Mouse (Mus musculus): Measurements from ENCODE around the gene Itm2b. TPM values are rescaled to one million over a fixed set of nuclear protein-coding genes. Genes with fewer than 3 reads are reported as not detected.

Itm2b gene
- polyA plus RNA-seq, 1 experiment from 2014 or later = 405 TPM

- Histone ChIP-seq H3K4me1 (replicated peaks) (peaks cover 40% of the 10 kb centered on the region), H3K4me3 (replicated peaks) (no peak overlapping the region), H3K9ac (no peak overlapping the region), H3K9me3 (replicated peaks) (no peaks in the 10 kb centered on the region), H3K36me3 (peaks cover 68% of the 10 kb centered on the region), H3K27me3 (no peaks in the 10 kb centered on the region), H3K4me2 (no peak overlapping the region), H3K27ac (no peak overlapping the region)
- 90% methylated on average over 13 of the region's 13 CpGs for WGBS (ENCODE audit: insufficient replicate concordance)
- DNase-seq = no peak
- ATAC-seq (ENCODE audit: low read depth) = no peak
These were observed 16.1 kb downstream of the Itm2b start for GRCm38 (mm10) chr14:73368966-73369365.

- no peak for DNase-seq
- Histone ChIP-seq H3K9ac (no peak overlapping the region), H3K9me3 (replicated peaks) (no peaks in the 10 kb centered on the region), H3K27me3 (no peaks in the 10 kb centered on the region), H3K36me3 (peaks cover 72% of the 10 kb centered on the region), H3K4me3 (replicated peaks) (no peak overlapping the region), H3K4me2 (no peak overlapping the region), H3K4me1 (replicated peaks) (peaks cover 36% of the 10 kb centered on the region), H3K27ac (no peak overlapping the region)
- ATAC-seq (ENCODE audit: low read depth) = no peak
- 83% methylated on average over 13 of the region's 13 CpGs for WGBS (ENCODE audit: insufficient replicate concordance)
These were observed 16.9 kb downstream of the Itm2b start for GRCm38 (mm10) chr14:73368221-73368620.

GRCm38 (mm10) chr14:73366278-73366677 is 18.8 kb downstream of the Itm2b start:
- no peak overlapping the region for H3K4me2 ChIP-seq
- peaks cover 23% of the 10 kb centered on the region for H3K4me1 ChIP-seq (replicated peaks)
- no peak for ATAC-seq (ENCODE audit: low read depth)
- H3K9me3 ChIP-seq (replicated peaks) = no peaks in the 10 kb centered on the region
- no peak overlapping the region for H3K4me3 ChIP-seq (replicated peaks)
- peaks cover 82% of the 10 kb centered on the region for H3K36me3 ChIP-seq
- DNase-seq = no peak
- WGBS (ENCODE audit: insufficient replicate concordance) = 88% methylated on average over 11 of the region's 11 CpGs
- H3K9ac ChIP-seq = no peak overlapping the region
- H3K27me3 ChIP-seq = no peaks in the 10 kb centered on the region
- no peak overlapping the region for H3K27ac ChIP-seq

GRCm38 (mm10) chr14:73363782-73364181 is 21.3 kb downstream of the Itm2b start:
- H3K27ac ChIP-seq = no peak overlapping the region
- no peaks in the 10 kb centered on the region for H3K27me3 ChIP-seq
- no peak for ATAC-seq (ENCODE audit: low read depth)
- no peaks in the 10 kb centered on the region for H3K4me1 ChIP-seq (replicated peaks)
- no peak overlapping the region for H3K4me2 ChIP-seq
- no peaks in the 10 kb centered on the region for H3K9me3 ChIP-seq (replicated peaks)
- no peak overlapping the region for H3K9ac ChIP-seq
- H3K36me3 ChIP-seq = peaks cover 96% of the 10 kb centered on the region
- H3K4me3 ChIP-seq (replicated peaks) = no peak overlapping the region
- no peak for DNase-seq
- WGBS (ENCODE audit: insufficient replicate concordance) = 87% methylated on average over 11 of the region's 11 CpGs

GRCm38 (mm10) chr14:73354700-73355099 is 30.4 kb downstream of the Itm2b start:
- Histone ChIP-seq H3K36me3 (peaks cover 33% of the 10 kb centered on the region), H3K9me3 (replicated peaks) (no peaks in the 10 kb centered on the region), H3K4me1 (replicated peaks) (peaks cover 4% of the 10 kb centered on the region; the same call in 1 of the 2 replicates), H3K9ac (no peak overlapping the region), H3K4me3 (replicated peaks) (no peak overlapping the region), H3K4me2 (no peak overlapping the region), H3K27me3 (no peaks in the 10 kb centered on the region), H3K27ac (no peak overlapping the region)
- no peak for DNase-seq
- no peak for ATAC-seq (ENCODE audit: low read depth)
- 70% methylated on average over 8 of the region's 8 CpGs for WGBS (ENCODE audit: insufficient replicate concordance)

- ATAC-seq (ENCODE audit: low read depth) = no peak
- Histone ChIP-seq H3K4me1 (replicated peaks) (peaks cover 4% of the 10 kb centered on the region; the same call in 1 of the 2 replicates), H3K9ac (no peak overlapping the region), H3K36me3 (peaks cover 10% of the 10 kb centered on the region; the same call in 1 of the 2 replicates), H3K9me3 (replicated peaks) (no peaks in the 10 kb centered on the region), H3K4me2 (no peak overlapping the region), H3K4me3 (replicated peaks) (no peak overlapping the region), H3K27me3 (no peaks in the 10 kb centered on the region), H3K27ac (no peak overlapping the region)
- no peak for DNase-seq
- WGBS (ENCODE audit: insufficient replicate concordance) = 72% methylated on average over 5 of the region's 5 CpGs
These were observed 34.0 kb downstream of the Itm2b start for GRCm38 (mm10) chr14:73351118-73351517.

GRCm38 (mm10) chr14:73350029-73350428 is 35.1 kb downstream of the Itm2b start:
- H3K36me3 ChIP-seq = peaks cover 8% of the 10 kb centered on the region; the same call in 1 of the 2 replicates
- DNase-seq = no peak

GRCm38 (mm10) chr14:73349061-73349670 is 35.9 kb downstream of the Itm2b start:
- 54% methylated on average over 7 of the region's 7 CpGs for WGBS (ENCODE audit: insufficient replicate concordance)
- ATAC-seq (ENCODE audit: low read depth) (no peak), DNase-seq (no peak)

More at GRCm38 (mm10) chr14:73350029-73350428, 35.1 kb downstream of the Itm2b start:
- Histone ChIP-seq H3K27ac (no peak overlapping the region), H3K4me2 (no peak overlapping the region), H3K4me1 (replicated peaks) (peaks cover 4% of the 10 kb centered on the region; the same call in 1 of the 2 replicates), H3K27me3 (no peaks in the 10 kb centered on the region), H3K9me3 (replicated peaks) (no peaks in the 10 kb centered on the region), H3K9ac (no peak overlapping the region), H3K4me3 (replicated peaks) (no peak overlapping the region)
- ATAC-seq (ENCODE audit: low read depth) = no peak
- WGBS (ENCODE audit: insufficient replicate concordance) = 46% methylated on average over 1 of the region's 1 CpGs

GRCm38 (mm10) chr14:73347302-73347701 is 37.8 kb downstream of the Itm2b start:
- Histone ChIP-seq H3K9me3 (replicated peaks) (no peaks in the 10 kb centered on the region), H3K4me2 (no peak overlapping the region), H3K27ac (no peak overlapping the region), H3K4me1 (replicated peaks) (peaks cover 4% of the 10 kb centered on the region; the same call in 1 of the 2 replicates), H3K36me3 (peaks cover 4% of the 10 kb centered on the region; the same call in 1 of the 2 replicates), H3K4me3 (replicated peaks) (no peak overlapping the region), H3K9ac (no peak overlapping the region), H3K27me3 (no peaks in the 10 kb centered on the region)
- DNase-seq = no peak
- WGBS (ENCODE audit: insufficient replicate concordance) = 29% methylated on average over 9 of the region's 9 CpGs
- peak; percentile 47; the same call in 1 of the 2 replicates for ATAC-seq (ENCODE audit: low read depth)

More at GRCm38 (mm10) chr14:73349061-73349670, 35.9 kb downstream of the Itm2b start:
- H3K36me3 ChIP-seq = peaks cover 8% of the 10 kb centered on the region; the same call in 1 of the 2 replicates
- no peak overlapping the region for H3K4me2 ChIP-seq
- H3K9ac ChIP-seq = no peak overlapping the region
- no peak overlapping the region for H3K4me3 ChIP-seq (replicated peaks)
- H3K9me3 ChIP-seq (replicated peaks) = no peaks in the 10 kb centered on the region
- H3K4me1 ChIP-seq (replicated peaks) = peaks cover 4% of the 10 kb centered on the region; the same call in 1 of the 2 replicates
- no peaks in the 10 kb centered on the region for H3K27me3 ChIP-seq
- no peak overlapping the region for H3K27ac ChIP-seq

- WGBS (ENCODE audit: insufficient replicate concordance) = 81% methylated on average over 4 of the region's 4 CpGs
- ATAC-seq (ENCODE audit: low read depth) = no peak
- H3K4me3 ChIP-seq (replicated peaks) = no peak overlapping the region
These were observed 39.5 kb downstream of the Itm2b start for GRCm38 (mm10) chr14:73345614-73346013.

GRCm38 (mm10) chr14:73340051-73340755 is 44.9 kb downstream of the Itm2b start:
- H3K4me3 ChIP-seq (replicated peaks) = no peak overlapping the region
- no peak for DNase-seq
- no peak overlapping the region for H3K4me2 ChIP-seq
- H3K27ac ChIP-seq = no peak overlapping the region
- no peak overlapping the region for H3K9ac ChIP-seq
- H3K36me3 ChIP-seq = no peaks in the 10 kb centered on the region
- no peaks in the 10 kb centered on the region for H3K4me1 ChIP-seq (replicated peaks)
- no peak for ATAC-seq (ENCODE audit: low read depth)
- WGBS (ENCODE audit: insufficient replicate concordance) = 46% methylated on average over 6 of the region's 6 CpGs
- no peaks in the 10 kb centered on the region for H3K27me3 ChIP-seq
- H3K9me3 ChIP-seq (replicated peaks) = no peaks in the 10 kb centered on the region

More at GRCm38 (mm10) chr14:73345614-73346013, 39.5 kb downstream of the Itm2b start:
- peaks cover 4% of the 10 kb centered on the region; the same call in 1 of the 2 replicates for H3K36me3 ChIP-seq
- H3K9me3 ChIP-seq (replicated peaks) = no peaks in the 10 kb centered on the region
- H3K27me3 ChIP-seq = no peaks in the 10 kb centered on the region
- no peak for DNase-seq
- H3K4me2 ChIP-seq = no peak overlapping the region
- no peak overlapping the region for H3K27ac ChIP-seq
- no peak overlapping the region for H3K9ac ChIP-seq
- peaks cover 4% of the 10 kb centered on the region; the same call in 1 of the 2 replicates for H3K4me1 ChIP-seq (replicated peaks)
